Mouse (Mus musculus) G1E (cell line): Measurements from ENCODE around the gene Pdk3.

Experiments used
- CTCF ChIP-seq: IDR thresholded peaks from 2 replicates; pipeline ENCODE4 v1.5.1; 2012; ENCODE audit warnings: low read depth, low read length, inconsistent platforms, mixed read lengths
- GATA1 ChIP-seq: IDR thresholded peaks from 2 replicates; pipeline ENCODE4 v1.6.1; 2012; ENCODE audit warnings: borderline replicate concordance, low read length, inconsistent platforms, mixed read lengths
- GATA2 ChIP-seq: IDR thresholded peaks from 2 replicates; pipeline ENCODE4 v1.6.1; 2012; ENCODE audit warnings: low read depth, low read length, inconsistent platforms, borderline replicate concordance
- POLR2AphosphoS5 ChIP-seq: IDR thresholded peaks from 2 replicates; pipeline ENCODE4 v1.6.1; 2012; ENCODE audit warnings: low read depth, low read length, inconsistent platforms; ENCODE audit not compliant: insufficient replicate concordance
- TAL1 ChIP-seq: conservative IDR thresholded peaks from 2 replicates; pipeline ENCODE4 v1.6.1; 2012; ENCODE audit warnings: low read depth, low read length, inconsistent platforms, mixed read lengths

DNA sequence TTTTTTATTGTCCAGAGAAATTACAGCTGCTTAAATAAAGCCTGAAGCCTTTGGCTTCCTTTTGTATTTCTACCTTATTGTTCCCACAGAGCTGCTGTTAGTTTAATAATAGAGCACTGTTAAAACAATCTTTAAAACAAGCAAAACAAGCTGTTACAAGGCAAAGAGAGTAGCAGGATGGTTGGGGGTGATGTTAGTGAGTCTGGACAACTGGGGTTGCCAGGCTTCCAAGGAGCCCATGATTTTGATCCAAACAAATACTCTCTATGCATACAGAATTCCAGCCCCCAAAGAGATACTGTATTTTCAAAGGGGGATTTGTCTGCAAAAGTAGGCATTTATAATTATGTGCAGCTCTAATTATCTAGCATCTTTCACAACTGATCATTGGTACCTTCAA lies 99.6 kb downstream of the Pdk3 start:
- TF ChIP-seq CTCF, result no peak
- no peak for TF ChIP-seq TAL1
- TF ChIP-seq POLR2AphosphoS5, result no peak
- TF ChIP-seq GATA1, result no peak
- no peak for TF ChIP-seq GATA2
